Mouse (Mus musculus) forebrain, embryonic 12.5 days (tissue): Measurements from ENCODE around the gene Abcc6. TPM values are rescaled to one million over a fixed set of nuclear protein-coding genes. Genes with fewer than 3 reads are reported as not detected.

Experiments
- ATAC-seq: fragments of 200-750 bp; cut with Nextera tagmentation; 2 replicates; pipeline ENCODE4 v1.8.0; 2017; ENCODE audit warnings: moderate TSS enrichment; ENCODE audit not compliant: low FRiP score
- H3K27ac ChIP-seq: fragments of 300-500 bp; sonication (generic); 2 replicates; pipeline ENCODE4 v1.5.1; 2016; ENCODE audit warnings: mild to moderate bottlenecking
- H3K27me3 ChIP-seq: fragments of 300-500 bp; sonication (generic); 2 replicates; pipeline ENCODE4 v1.6.1; 2016; ENCODE audit warnings: mild to moderate bottlenecking
- H3K36me3 ChIP-seq: fragments of 300-500 bp; sonication (generic); replicated peaks from 2 replicates; pipeline ENCODE4 v1.6.1; 2016; ENCODE audit warnings: mild to moderate bottlenecking
- H3K4me1 ChIP-seq: fragments of 300-500 bp; sonication (generic); 2 replicates; pipeline ENCODE4 v1.6.1; 2016
- H3K4me2 ChIP-seq: fragments of 300-500 bp; sonication (generic); 2 replicates; pipeline ENCODE4 v1.6.1; 2016; ENCODE audit warnings: mild to moderate bottlenecking, moderate library complexity
- H3K4me3 ChIP-seq: fragments of 300-500 bp; sonication (generic); replicated peaks from 2 replicates; pipeline ENCODE4 v1.5.1; 2016; ENCODE audit warnings: mild to moderate bottlenecking
- H3K9ac ChIP-seq: fragments of 300-500 bp; sonication (generic); 2 replicates; pipeline ENCODE4 v1.6.1; 2016; ENCODE audit warnings: mild to moderate bottlenecking
- H3K9me3 ChIP-seq: fragments of 300-500 bp; sonication (generic); 2 replicates; pipeline ENCODE4 v1.6.1; 2016
- WGBS: fragments of 180-500 bp; shearing (Covaris S2); methylation state at CpG from one replicate; pipeline ENCODE4 v1.1.7; 2016; 5-methylcytosine and 5-hydroxymethylcytosine counted together
- polyA plus RNA-seq: library from polyadenylated mRNA; unstranded; fragments of >200 nt; fragmentation: Nextera tagmentation; extraction: Ambion mirVana; gene quantifications from 2 replicates; pipeline ENCODE4 v1.2.1, GENCODE M21; 2016

The Abcc6 gene
- polyA plus RNA-seq, 1 experiment from 2014 or later, result 0.10 TPM

- H3K9me3 ChIP-seq, result no peaks in the 10 kb centered on the region
- no peak overlapping the region for H3K9ac ChIP-seq
- no peak overlapping the region for H3K4me3 ChIP-seq
- no peaks in the 10 kb centered on the region for H3K27me3 ChIP-seq
- no peak overlapping the region for H3K4me2 ChIP-seq
- 78% methylated on average over 3 of the region's 3 CpGs for WGBS
- 0 out of 2 replicates have a peak, but pooled peaks cover 5% of the 10 kb centered on the region for H3K4me1 ChIP-seq
- H3K27ac ChIP-seq, result no peak overlapping the region
- ATAC-seq, result no peak
- H3K36me3 ChIP-seq, result no peaks in the 10 kb centered on the region
These were observed 10.5 kb downstream of the Abcc6 start for GRCm38 (mm10) chr7:46019594-46019993.

GRCm38 (mm10) chr7:46013266-46014010 lies 16.7 kb downstream of the Abcc6 start:
- Histone ChIP-seq H3K4me2 (no peak overlapping the region), H3K36me3 (no peaks in the 10 kb centered on the region), H3K27me3 (no peaks in the 10 kb centered on the region), H3K9ac (no peak overlapping the region), H3K27ac (peak overlapping the region; percentile 47; the same call in 1 of the 2 replicates), H3K4me3 (no peak overlapping the region), H3K4me1 (peaks cover 15% of the 10 kb centered on the region), H3K9me3 (no peaks in the 10 kb centered on the region)
- 18% methylated on average over 9 of the region's 9 CpGs for WGBS
- ATAC-seq, result no peak

- Histone ChIP-seq H3K9me3 (no peaks in the 10 kb centered on the region), H3K9ac (no peak overlapping the region), H3K4me2 (no peak overlapping the region), H3K4me1 (peaks cover 14% of the 10 kb centered on the region), H3K4me3 (no peak overlapping the region), H3K36me3 (no peaks in the 10 kb centered on the region), H3K27ac (no peak overlapping the region; the same call in 1 of the 2 replicates), H3K27me3 (no peaks in the 10 kb centered on the region; the same call in 1 of the 2 replicates)
- ATAC-seq, result no peak
These were observed 18.0 kb downstream of the Abcc6 start for GRCm38 (mm10) chr7:46012121-46012520.

- H3K4me2 ChIP-seq, result no peak overlapping the region
- no peak overlapping the region for H3K4me3 ChIP-seq
- ATAC-seq, result peak; percentile 44; the same call in 1 of the 2 replicates
- no peak overlapping the region for H3K9ac ChIP-seq
- H3K27me3 ChIP-seq, result peaks cover 5% of the 10 kb centered on the region; the same call in 1 of the 2 replicates
- no peaks in the 10 kb centered on the region for H3K9me3 ChIP-seq
- H3K27ac ChIP-seq, result no peak overlapping the region
- no peaks in the 10 kb centered on the region for H3K36me3 ChIP-seq
- H3K4me1 ChIP-seq, result peaks cover 14% of the 10 kb centered on the region
- 24% methylated on average over 5 of the region's 5 CpGs for WGBS
These were observed 20.5 kb downstream of the Abcc6 start for GRCm38 (mm10) chr7:46009578-46009977.

- Histone ChIP-seq H3K4me2 (no peak overlapping the region), H3K4me1 (no peaks in the 10 kb centered on the region), H3K9ac (no peak overlapping the region), H3K9me3 (no peaks in the 10 kb centered on the region), H3K27ac (no peak overlapping the region), H3K36me3 (no peaks in the 10 kb centered on the region), H3K4me3 (no peak overlapping the region), H3K27me3 (peaks cover 5% of the 10 kb centered on the region; the same call in 1 of the 2 replicates)
- ATAC-seq, result no peak
- WGBS, result 68% methylated on average over 4 of the region's 4 CpGs
These were observed 27.4 kb downstream of the Abcc6 start for GRCm38 (mm10) chr7:46002748-46003147.

GRCm38 (mm10) chr7:46000577-46000976 lies 29.5 kb downstream of the Abcc6 start:
- WGBS, result 96% methylated on average over 4 of the region's 4 CpGs
- no peak overlapping the region for H3K27ac ChIP-seq

GRCm38 (mm10) chr7:45992470-45992869 lies 37.6 kb downstream of the Abcc6 start:
- H3K36me3 ChIP-seq, result no peaks in the 10 kb centered on the region
- no peaks in the 10 kb centered on the region for H3K9me3 ChIP-seq
- no peak overlapping the region for H3K9ac ChIP-seq
- no peak for ATAC-seq
- no peak overlapping the region for H3K4me3 ChIP-seq
- H3K27me3 ChIP-seq, result peaks cover 4% of the 10 kb centered on the region; the same call in 1 of the 2 replicates
- no peaks in the 10 kb centered on the region for H3K4me1 ChIP-seq
- no peak overlapping the region for H3K27ac ChIP-seq
- WGBS, result 91% methylated on average over 8 of the region's 8 CpGs
- H3K4me2 ChIP-seq, result no peak overlapping the region

More at GRCm38 (mm10) chr7:46000577-46000976, 29.5 kb downstream of the Abcc6 start:
- ATAC-seq, result no peak
- H3K27me3 ChIP-seq, result peaks cover 5% of the 10 kb centered on the region; the same call in 1 of the 2 replicates
- no peaks in the 10 kb centered on the region for H3K4me1 ChIP-seq
- H3K4me3 ChIP-seq, result no peak overlapping the region
- no peak overlapping the region for H3K9ac ChIP-seq
- H3K9me3 ChIP-seq, result no peaks in the 10 kb centered on the region
- H3K4me2 ChIP-seq, result no peak overlapping the region
- H3K36me3 ChIP-seq, result no peaks in the 10 kb centered on the region

- no peaks in the 10 kb centered on the region for H3K36me3 ChIP-seq
- 0 out of 2 replicates have a peak, but pooled peaks cover 4% of the 10 kb centered on the region for H3K27me3 ChIP-seq
- no peak overlapping the region for H3K4me2 ChIP-seq
- no peaks in the 10 kb centered on the region for H3K4me1 ChIP-seq
- 97% methylated on average over 1 of the region's 1 CpGs for WGBS
- H3K4me3 ChIP-seq, result no peak overlapping the region
- no peak overlapping the region for H3K27ac ChIP-seq
- ATAC-seq, result no peak
- 0 out of 2 replicates have a peak, but pooled peaks cover 2% of the 10 kb centered on the region for H3K9me3 ChIP-seq
- no peak overlapping the region for H3K9ac ChIP-seq
These were observed 41.8 kb downstream of the Abcc6 start for GRCm38 (mm10) chr7:45988344-45988743.

- WGBS, result 83% methylated on average over 5 of the region's 6 CpGs
- Histone ChIP-seq H3K27ac (no peak overlapping the region), H3K4me1 (no peaks in the 10 kb centered on the region), H3K9me3 (0 out of 2 replicates have a peak, but pooled peaks cover 2% of the 10 kb centered on the region), H3K4me3 (no peak overlapping the region), H3K36me3 (no peaks in the 10 kb centered on the region), H3K9ac (no peak overlapping the region), H3K27me3 (0 out of 2 replicates have a peak, but pooled peaks cover 7% of the 10 kb centered on the region), H3K4me2 (no peak overlapping the region)
- ATAC-seq, result no peak
These were observed 43.2 kb downstream of the Abcc6 start for GRCm38 (mm10) chr7:45986893-45987292.

GRCm38 (mm10) chr7:45981612-45982011 lies 48.5 kb downstream of the Abcc6 start:
- no peak overlapping the region for H3K4me3 ChIP-seq
- H3K4me1 ChIP-seq, result no peaks in the 10 kb centered on the region
- no peak overlapping the region for H3K9ac ChIP-seq
- no peak overlapping the region for H3K4me2 ChIP-seq
- no peaks in the 10 kb centered on the region for H3K36me3 ChIP-seq
- H3K9me3 ChIP-seq, result no peaks in the 10 kb centered on the region
- WGBS, result 89% methylated on average over 5 of the region's 5 CpGs
- 0 out of 2 replicates have a peak, but pooled peaks cover 9% of the 10 kb centered on the region for H3K27me3 ChIP-seq
- no peak for ATAC-seq
- H3K27ac ChIP-seq, result no peak overlapping the region

- no peak for ATAC-seq
- 76% methylated on average over 6 of the region's 6 CpGs for WGBS
- Histone ChIP-seq H3K9ac (no peak overlapping the region), H3K36me3 (no peaks in the 10 kb centered on the region), H3K27me3 (0 out of 2 replicates have a peak, but pooled peaks cover 5% of the 10 kb centered on the region), H3K4me2 (no peak overlapping the region), H3K27ac (no peak overlapping the region), H3K9me3 (no peaks in the 10 kb centered on the region), H3K4me3 (no peak overlapping the region), H3K4me1 (no peaks in the 10 kb centered on the region)
These were observed 55.6 kb downstream of the Abcc6 start for GRCm38 (mm10) chr7:45974512-45974911.

- WGBS, result 67% methylated on average over 6 of the region's 6 CpGs
- no peak overlapping the region for H3K27ac ChIP-seq
- no peaks in the 10 kb centered on the region for H3K9me3 ChIP-seq
- no peaks in the 10 kb centered on the region for H3K36me3 ChIP-seq
- H3K4me3 ChIP-seq, result no peak overlapping the region
- 0 out of 2 replicates have a peak, but pooled peaks cover 5% of the 10 kb centered on the region for H3K27me3 ChIP-seq
- no peak for ATAC-seq
- H3K4me1 ChIP-seq, result no peaks in the 10 kb centered on the region
- no peak overlapping the region for H3K9ac ChIP-seq
- H3K4me2 ChIP-seq, result no peak overlapping the region
These were observed 56.0 kb downstream of the Abcc6 start for GRCm38 (mm10) chr7:45974103-45974502.
